Mouse (Mus musculus) embryonic fibroblast, embryonic 13.5 days (primary cell): Measurements from ENCODE around the gene Stradb.

Experiments
- CTCF ChIP-seq: IDR thresholded peaks from 2 replicates; pipeline ENCODE4 v1.5.1; 2011; ENCODE audit warnings: mild to moderate bottlenecking, control low read depth, low read length, moderate library complexity, borderline replicate concordance; ENCODE audit not compliant: insufficient read depth
- POLR2A ChIP-seq: IDR thresholded peaks from 2 replicates; pipeline ENCODE4 v1.6.1; 2011; ENCODE audit warnings: low read depth, mild to moderate bottlenecking, control low read depth, low read length, moderate library complexity

GRCm38 (mm10) chr1:58950899-58951648 is 22.2 kb upstream of the Stradb start:
- TF ChIP-seq CTCF = no peak
- TF ChIP-seq POLR2A = no peak
